Mouse (Mus musculus): ENCODE measurements around the gene Fam131b.
A peak's percentile ranks its signal among the peaks of the same experiment; 100 is the strongest.

Fam131b gene

DNA sequence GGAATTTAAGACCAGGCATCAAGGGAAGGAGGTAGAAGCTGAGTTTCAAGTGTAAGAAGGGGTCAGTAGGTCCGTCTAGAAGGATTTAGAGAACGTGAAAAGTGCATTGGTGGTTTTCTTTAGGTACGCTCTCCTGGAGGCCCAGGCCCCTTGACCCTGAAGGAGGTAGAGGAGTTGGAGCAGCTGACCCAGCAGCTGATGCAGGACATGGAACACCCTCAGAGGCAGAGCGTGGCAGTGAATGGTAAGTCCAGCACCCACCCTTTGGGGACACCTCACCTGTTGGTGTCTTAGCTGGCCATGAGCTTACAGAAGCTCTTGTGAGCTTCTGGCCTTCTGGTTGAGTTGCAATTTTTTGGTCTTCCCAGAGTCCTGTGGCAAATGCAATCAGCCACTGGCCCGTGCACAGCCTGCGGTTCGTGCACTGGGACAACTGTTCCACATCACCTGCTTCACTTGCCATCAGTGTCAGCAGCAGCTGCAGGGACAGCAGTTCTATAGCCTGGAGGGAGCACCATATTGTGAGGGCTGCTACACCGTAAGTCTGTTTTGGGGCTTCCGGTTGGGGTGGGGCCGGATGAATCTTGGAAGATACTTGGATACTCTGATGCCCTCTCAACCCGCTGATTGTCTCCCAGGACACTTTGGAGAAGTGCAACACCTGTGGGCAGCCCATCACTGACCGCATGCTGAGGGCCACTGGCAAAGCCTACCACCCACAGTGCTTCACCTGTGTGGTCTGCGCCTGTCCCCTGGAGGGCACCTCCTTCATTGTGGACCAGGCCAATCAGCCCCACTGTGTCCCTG, 31.6 kb upstream of the Fam131b start:
- DNase-seq, result no peak

DNA sequence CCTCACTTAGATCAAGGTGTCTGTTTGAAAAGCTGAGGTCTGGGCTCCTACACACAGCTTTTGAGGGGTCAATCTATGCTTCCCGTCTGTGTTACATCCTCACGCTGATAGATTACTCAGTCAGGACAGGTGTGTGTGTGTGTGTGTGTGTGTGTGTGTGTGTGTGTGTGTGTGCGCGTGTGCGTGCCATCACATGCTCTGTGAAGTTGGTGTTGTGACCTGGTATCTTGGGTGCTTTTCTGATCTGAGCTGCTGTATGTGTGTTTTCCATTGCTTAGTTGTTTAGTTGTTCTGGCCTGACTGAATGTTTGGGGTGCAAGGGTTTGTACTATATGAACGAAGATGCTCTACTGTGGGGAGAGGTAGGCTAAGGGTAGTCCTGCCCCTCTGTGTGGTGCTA, 30.9 kb upstream of the Fam131b start:
- DNase-seq, result no peak

DNA sequence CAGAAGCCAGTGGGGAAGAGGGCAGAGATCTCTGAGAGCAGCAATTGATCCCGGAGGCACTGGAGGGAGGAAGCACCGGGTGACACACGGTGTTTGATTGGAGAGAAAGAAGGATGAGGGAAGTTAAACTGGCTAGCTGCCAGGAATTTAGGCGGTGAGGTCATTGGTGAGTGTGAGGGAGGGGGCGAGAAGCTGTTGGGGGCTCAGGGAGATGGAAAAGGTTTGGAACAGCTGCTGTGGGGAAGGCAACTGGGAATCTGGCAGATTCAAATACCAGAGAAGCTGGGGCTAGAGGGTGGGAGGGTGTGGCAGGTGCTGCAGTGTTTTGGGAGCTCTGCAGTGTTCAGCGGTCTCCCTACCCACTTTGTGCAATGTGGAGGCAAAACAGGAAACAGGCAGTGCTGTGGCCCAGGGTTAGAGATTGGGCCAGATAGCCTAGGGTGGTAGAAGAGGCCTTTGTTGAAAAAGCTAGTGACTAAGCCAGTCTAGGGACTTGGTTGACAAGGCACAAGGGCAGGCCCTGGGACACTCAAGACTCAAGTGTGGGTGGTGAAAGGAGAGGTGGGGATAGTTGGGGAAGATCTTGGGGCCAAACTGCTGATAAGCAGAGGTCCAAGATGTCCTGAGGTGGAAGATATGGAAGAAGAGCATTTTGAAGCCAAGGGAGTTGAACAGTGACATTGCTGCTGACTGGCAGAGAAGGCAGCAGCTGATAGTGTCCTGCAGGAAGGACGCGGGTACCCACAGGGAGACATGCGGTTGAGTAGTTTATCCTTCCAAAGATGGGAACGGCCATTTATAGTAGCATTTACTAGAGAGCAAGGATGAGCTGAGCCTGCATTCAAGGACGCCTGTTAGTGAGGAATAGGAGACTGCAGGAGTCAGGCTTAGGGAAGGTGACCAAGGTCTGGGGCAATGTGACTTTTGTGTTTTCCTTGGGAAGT, 29.9 kb upstream of the Fam131b start:
- DNase-seq, result peak; percentile 52 to 62

DNA sequence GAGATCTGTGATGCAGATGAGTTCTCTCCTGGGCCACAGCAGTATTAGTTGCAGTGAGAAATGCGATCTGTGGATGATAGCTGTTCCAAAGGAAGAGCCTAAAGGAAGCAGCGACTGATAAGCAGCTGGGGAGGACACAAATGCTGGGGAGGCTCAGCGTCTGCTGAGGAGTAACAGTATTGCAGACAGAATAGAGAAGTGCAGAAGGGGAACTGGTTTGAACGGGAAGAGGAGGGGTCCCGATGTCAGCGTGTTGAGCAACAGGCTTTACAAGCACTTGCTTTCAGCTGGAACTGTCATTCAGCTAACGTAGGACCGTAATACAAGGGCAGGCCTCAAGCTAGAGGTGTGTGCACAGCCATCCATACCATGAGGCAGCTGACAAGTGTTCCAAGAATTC, 28.7 kb upstream of the Fam131b start:
- DNase-seq, result no peak

DNA sequence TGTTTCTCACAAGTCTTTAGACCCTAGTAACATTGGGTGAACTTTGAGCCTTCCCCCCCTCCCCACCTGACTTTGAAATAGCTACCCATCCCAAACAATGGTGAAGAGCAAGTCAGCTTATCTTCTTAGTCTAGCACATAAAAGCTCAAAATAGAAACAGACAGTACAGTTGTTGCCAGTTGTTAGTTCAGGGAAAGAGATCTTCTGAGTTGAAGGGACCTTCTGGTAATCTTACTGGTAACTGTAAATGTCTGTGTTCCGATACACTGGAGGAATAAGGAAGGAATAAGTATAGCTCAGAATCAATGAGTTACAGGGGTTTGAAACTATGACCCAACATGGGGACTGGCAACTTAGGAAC, 28.0 kb upstream of the Fam131b start:
- DNase-seq, result no peak

DNA sequence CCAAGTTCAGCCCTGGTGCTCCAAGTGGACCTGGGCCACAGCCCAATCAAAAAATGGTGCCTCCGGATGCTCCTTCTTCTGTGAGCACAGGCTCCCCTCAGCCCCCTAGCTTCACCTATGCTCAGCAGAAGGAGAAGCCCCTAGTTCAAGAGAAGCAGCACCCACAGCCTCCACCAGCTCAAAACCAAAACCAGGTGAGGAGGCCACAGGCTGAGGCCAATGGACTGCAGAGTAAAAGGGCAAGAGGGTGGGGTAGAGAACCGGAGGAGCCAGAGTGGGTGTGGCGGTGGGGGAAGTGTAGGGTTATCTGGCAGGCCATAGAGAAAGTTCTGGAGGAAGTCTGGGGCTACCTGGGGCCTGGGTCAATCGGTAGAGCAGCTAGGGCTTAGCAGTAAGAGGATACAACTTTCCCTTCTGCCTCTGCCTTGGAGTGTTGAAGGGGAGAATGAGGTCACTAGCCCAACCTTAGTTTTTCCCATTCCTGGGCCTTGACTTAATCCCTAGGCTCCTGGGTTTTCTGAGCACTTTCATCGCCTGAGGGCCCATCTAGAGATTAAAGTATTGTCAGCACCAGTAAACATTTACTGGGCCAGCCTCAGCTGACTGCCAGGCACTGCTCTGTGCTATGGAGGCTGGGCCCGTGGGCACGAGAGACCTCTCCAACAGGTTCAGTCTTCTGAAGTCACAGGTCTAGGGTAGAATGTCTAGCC, 27.5 kb upstream of the Fam131b start:
- no peak for DNase-seq

DNA sequence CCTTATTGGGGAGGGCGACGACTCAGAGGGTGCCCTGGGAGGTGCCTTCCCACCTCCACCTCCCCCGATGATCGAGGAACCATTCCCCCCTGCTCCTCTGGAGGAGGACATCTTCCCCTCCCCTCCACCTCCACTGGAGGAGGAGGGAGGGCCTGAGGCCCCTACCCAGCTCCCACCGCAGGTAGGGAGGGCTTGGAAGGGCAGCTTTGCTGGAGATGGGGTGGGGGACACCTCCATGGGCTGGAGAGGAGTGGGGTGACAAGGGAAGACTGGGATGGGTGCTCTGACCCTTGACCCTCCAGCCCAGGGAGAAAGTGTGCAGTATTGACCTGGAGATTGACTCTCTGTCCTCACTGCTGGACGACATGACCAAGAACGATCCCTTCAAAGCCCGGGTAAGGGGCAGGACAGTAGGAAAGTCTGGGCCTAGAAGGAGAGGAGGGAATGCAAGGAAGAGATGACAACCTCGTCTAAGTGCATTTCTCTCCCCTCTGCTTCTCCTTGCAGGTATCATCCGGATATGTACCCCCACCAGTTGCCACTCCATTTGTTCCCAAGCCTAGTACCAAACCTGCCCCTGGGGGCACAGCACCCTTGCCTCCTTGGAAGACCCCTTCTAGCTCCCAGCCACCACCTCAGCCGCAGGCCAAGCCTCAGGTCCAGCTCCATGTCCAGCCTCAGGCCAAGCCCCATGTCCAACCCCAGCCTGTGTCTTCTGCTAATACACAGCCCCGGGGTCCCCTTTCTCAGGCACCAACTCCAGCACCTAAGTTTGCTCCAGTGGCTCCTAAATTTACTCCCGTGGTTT, 26.7 kb upstream of the Fam131b start:
- peak in 1 of 2 experiments; percentile 22 for DNase-seq

DNA sequence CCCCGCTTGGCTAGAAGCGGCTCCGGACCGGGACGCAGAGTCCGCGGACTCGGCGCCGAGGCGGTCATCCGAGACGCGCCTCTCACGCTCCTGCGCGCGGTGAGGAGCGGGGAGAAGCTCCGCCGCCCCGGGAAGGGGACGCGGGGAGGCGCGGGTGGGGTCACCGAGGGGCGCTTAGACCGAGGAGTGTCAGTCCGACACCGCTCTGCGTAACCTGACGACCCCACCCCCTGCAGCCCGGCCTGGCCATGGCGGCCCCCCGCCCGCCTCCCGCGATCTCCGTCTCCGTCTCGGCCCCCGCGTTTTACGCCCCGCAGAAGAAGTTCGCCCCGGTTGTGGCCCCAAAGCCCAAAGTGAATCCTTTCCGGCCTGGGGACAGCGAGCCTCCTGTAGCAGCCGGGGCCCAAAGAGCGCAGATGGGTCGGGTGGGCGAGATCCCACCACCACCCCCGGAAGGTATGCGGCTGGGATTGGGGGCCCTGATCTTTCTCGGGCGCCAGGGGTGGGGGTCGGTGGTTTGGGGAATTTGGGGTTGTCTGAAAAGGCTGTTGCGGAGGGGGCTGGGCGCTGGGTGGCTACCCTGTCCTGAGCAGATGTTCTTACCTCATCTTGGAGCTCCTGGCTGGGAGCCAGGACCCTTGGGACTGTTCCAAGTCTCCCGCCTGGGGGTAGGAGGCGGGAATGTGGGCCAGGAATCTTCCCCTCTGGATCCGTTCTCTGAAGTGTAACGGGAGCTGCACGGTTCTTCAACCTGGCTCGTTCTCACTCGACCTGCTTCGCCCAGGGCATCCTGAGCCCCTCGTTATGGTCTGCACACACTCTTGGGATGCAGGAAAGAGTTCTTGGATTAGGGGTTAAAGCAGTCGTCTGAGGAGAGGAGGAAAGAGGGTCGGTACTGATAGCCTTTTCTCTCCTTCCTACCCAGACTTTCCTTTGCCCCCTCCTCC, 25.9 kb upstream of the Fam131b start:
- DNase-seq, result peak; percentile 89 to 91

DNA sequence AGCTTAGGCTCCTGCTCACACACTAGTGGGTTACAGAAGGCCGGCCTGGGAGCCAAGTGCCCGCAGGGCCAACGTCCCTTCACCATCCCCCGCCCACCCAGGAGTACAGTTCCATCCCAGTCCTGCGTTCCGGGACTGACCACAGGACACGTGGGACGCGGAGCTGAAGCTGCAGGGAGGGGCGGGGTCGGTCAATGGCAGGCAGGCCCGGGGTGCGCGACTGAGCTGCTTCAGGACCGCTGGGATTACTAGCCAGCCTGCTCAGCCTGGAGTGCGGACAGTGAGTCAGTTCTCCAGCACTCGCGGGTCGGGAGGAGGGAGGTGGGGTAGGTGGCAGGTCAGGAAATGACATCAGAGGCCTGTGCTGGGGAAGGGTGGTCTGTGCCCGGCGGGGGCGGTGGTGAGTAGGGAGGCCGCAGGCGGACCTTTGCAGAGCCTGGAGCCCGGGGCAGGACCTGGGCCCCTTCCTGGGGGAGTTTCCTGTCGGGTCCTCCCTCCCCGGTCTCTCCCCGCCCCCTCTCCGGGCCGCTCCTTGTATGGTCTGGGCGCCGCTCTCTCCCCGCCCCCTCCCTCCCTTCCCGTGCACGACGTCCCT, 25.1 kb upstream of the Fam131b start, which contains the start of gene Zyx:
TSS of gene Zyx (plus strand) at position 205 of the 595 bp plus-strand sequence.
- DNase-seq, result peak; percentile 94 to 95

DNA sequence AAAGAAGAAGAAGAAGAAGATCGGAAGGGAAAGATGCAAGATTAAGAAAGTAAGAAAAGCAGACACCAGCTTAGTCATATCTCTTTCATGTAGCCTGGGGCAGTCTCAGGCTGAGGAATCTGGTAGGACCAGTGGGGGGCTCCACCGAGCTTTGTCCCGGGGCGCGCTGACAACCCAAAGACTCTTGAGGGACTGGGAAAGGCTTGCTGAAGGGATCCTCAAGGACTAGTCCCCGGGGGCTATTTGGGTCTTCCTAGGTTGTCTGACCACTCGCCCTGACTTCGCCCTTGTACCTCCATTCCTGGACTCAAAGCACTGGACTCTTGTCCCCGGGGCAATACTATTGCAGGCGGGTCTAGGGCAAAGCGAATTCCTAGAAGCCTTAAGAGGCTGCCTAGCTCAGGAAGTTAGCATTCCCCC, 24.6 kb upstream of the Fam131b start:
- peak; percentile 80 to 82 for DNase-seq

DNA sequence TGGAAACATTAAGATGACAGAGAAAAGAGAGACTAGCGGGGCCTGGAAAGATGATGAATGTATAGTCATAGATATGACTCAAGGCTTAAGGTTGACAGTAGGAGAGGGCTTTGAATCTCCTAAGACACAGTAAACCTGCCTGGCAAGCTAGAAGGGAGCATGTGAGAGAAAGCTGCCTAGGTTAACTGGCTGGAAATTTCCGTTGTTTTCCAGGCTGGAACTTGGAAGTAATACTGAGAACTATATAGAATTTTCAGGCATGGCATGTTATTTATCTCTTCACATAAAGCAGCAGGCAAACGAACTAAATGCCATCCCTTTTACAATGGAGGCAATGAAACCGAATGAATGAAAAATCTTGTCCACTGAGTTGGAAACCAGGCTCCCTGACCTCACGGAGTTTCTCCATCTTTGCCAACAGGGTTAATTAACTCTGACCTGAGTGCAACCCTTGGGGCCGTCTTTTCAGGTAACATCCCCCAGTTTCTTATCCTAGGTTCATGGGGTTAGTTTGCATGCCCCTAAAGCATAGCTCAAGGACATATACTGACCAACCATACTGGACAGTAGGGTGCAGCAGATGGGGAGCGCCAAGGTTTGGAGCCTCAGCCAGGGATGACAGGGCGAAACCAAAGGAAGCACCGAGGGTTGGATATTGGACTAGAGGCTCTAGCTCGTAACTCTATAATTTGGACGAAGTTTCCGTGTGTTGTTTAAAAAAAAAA, 24.0 kb upstream of the Fam131b start:
- peak; percentile 38 to 52 for DNase-seq

DNA sequence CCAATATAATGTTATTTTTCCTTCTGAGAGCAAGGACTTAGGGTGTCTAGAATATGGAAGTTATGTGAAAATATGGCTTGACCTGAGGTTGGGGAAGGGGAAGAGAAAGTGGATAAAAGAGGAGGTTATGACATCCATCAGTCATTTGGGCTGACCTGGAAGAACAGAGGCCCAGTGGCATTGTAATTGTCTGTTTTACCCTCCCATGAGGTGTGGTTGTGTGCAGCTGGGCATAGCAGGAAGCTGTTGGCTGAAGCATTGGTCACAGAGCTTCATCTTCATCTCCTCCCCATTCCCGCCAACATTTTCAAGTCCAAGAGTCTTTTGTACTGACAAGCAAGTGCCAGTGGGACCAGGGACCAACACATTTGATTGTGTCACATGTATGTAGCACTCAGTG, 19.8 kb upstream of the Fam131b start:
- DNase-seq, result no peak

DNA sequence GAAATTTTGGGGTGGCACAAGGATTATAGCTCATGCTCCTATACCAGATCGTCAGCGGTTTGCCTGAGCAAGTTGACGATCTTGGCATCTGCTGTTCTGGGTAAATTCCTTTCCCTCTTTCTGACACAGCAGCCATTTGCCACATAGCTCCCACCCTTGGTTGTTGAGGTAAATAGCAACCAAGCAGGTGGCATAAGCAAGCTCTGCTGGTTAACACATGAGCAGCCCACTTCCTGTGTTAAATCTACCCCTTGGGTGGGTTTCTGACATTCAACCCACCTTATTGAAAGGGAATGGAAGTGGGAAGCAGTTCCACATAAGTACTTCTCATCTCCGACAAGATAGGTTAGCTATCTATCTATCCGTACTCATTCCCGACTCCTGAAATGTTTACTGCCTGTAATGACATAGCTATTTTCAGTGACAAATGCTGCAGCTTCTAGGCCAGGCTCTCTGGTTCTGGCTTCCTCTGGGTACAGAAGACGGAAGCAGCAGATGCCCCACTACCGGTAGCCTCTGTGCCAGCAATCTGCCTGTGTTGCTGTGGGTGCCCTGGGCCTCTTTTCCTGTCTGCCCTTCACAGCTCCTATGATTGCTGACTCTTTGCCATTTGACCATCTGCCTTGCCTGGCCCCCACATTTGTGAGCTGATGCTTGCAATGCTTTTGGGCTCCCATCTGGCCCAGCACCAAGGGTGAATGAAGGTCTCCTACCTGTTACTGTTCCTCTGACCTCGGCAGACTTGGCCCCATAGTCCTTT, 19.1 kb upstream of the Fam131b start:
- peak; percentile 83 to 87 for DNase-seq

DNA sequence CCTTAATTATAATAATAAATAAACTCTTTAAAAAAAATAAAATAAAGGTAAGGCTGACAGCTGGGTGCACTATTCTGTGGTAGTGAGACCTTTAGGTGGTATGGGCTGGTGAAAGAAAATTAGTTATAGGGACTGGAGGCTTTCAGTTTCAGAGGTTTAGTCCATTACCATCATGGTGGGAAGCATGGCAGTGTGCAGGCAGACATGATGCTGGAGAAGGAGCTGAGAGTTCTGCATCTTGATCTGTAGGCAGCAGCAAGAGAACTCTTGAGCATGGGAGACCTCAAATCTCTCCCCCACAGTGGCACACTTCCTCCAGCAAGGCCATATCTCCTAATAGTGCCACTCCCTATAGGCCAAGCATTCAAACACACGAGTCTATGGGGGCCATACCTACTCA, 17.7 kb upstream of the Fam131b start:
- DNase-seq, result no peak

DNA sequence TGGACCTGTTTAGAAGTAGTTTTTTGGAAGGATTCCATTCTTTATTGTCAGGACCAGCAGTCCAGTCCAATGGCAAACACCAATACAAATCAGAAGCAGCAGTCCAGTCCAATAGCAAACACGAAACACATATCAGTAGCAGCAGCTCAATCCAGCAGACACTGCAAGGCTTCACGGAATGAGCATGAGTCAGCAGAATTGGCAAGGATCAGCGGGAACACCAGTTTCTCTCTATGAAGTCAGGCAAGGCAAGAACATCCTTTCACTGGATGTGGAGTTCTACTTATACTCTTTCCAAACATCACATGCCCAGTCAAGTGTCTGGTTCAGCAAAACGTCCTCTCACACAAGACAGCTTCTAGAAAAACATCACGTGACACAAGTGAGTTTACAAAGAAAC, 15.5 kb upstream of the Fam131b start:
- no peak for DNase-seq

DNA sequence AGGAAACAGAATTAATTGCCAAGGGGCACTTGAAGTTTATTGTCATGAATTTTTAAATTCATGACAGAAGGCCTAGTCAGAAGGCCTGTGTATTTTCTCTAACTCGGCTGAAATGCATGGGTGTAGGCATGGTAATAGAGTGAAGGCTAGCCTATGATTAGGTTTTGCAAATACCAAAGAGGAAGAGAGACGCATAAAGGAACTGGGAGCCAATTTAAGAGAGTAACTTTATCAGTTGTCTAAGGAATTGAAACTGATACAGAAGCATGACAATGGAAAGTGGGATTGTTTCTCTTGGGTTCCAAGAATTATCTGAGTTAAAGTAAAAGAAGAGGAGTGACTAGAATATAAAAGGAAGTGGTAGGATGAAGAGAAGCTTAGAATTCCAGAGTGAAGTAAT, 14.7 kb upstream of the Fam131b start:
- DNase-seq, result no peak

DNA sequence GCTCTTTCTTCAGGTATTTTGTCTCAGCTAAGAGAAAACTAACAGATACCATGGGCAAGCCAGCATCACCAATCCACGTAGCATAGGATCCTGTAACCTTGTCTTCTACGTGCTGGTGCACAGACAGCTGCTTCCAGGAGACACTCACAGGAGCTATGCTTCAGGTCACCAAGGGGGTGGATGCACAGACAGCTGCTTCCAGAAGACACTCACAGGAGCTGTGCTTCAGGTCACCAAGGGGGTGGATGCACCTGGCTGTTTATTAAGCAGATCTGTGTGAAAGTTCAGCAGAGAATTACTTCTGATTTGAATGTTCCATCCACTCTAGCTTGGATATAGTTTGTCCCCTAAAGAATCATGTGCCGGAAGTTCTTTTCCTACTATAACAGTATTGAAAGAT, 6.5 kb upstream of the Fam131b start:
- DNase-seq, result no peak

DNA sequence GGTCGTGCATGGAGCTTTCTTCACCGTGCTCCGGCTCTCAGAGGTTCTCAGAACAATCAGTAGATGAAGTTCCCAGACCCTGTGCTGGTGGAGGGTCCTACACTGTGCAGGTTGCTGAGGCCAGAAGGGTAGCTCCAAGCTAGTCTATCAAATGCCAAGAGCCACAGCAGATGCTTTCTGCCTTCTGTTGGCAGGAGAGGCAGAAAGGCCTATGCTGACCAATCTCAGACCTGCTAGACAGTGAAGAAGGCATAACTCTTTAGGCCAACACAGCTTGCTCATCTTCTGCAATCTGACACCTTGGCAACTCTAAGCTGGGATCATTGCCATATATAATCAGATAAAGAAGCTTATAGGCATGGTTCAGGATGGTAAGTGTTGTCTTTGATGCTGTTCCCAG, 5.8 kb upstream of the Fam131b start:
- peak; percentile 75 to 77 for DNase-seq

DNA sequence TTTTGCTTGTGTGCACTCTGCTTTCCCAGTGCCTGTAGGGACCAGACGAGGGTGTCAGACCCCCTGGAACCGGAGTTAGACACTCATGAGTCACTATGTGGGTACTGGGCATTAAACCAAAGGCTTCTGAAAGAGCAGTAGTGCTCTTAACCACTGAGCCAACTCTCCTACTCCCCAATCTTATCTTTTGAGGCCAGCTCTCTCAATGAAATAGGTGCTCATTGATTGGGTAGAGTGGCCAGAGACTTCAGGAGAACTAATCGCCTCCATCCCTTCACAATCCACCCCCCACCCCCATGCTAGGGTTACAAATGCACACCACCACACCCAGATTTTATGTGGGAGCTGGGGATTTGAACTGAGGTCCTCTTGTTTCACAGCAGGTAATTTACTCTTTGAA, 4.3 kb upstream of the Fam131b start:
- no peak for DNase-seq

Measured in cerebellum, postnatal 10 days (tissue).